Mouse (Mus musculus) small intestine, adult 2 months (tissue): ENCODE measurements around the gene Cmtr1. TPM values are rescaled to one million over a fixed set of nuclear protein-coding genes. Genes with fewer than 3 reads are reported as not detected.

Experiments
- H3K27ac ChIP-seq: fragments of 200-500 bp; 2 replicates; pipeline ENCODE4 v1.5.1; 2012; ENCODE audit warnings: low read depth, low read length, control low read depth, inconsistent platforms; ENCODE audit not compliant: insufficient read depth
- H3K27me3 ChIP-seq: fragments of 200-500 bp; 2 replicates; pipeline ENCODE4 v1.6.1; 2012; ENCODE audit warnings: mild to moderate bottlenecking, moderate library complexity, low read length, inconsistent platforms; ENCODE audit not compliant: control insufficient read depth, insufficient read depth
- H3K36me3 ChIP-seq: fragments of 200-500 bp; 2 replicates; pipeline ENCODE4 v1.6.1; 2012; ENCODE audit warnings: mild to moderate bottlenecking, low read length, control low read depth, inconsistent platforms; ENCODE audit not compliant: control insufficient read depth, insufficient read depth
- H3K4me1 ChIP-seq: fragments of 200-500 bp; 2 replicates; pipeline ENCODE4 v1.6.1; 2012; ENCODE audit warnings: low read length, inconsistent platforms, mixed read lengths; ENCODE audit not compliant: control insufficient read depth, insufficient read depth, insufficient read length
- H3K4me3 ChIP-seq: fragments of 200-500 bp; 2 replicates; pipeline ENCODE4 v1.5.1; 2012; ENCODE audit warnings: low read depth, mild to moderate bottlenecking, control low read depth, inconsistent platforms, low read length, moderate library complexity
- CTCF ChIP-seq: fragments of 200-500 bp; IDR thresholded peaks from 2 replicates; pipeline ENCODE4 v1.5.1; 2012; ENCODE audit warnings: low read depth, mild to moderate bottlenecking, control low read depth, inconsistent platforms, low read length, moderate library complexity, mixed read lengths; ENCODE audit not compliant: insufficient replicate concordance, insufficient read length; ENCODE audit errors: extremely low read depth
- POLR2A ChIP-seq: fragments of 200-500 bp; IDR thresholded peaks from 2 replicates; pipeline ENCODE4 v1.6.1; 2012; ENCODE audit warnings: low read depth, mild to moderate bottlenecking, control low read depth, inconsistent platforms, low read length, moderate library complexity
- WGBS: fragments of 180-500 bp; shearing (Covaris S2); methylation state at CpG from one replicate; pipeline ENCODE4 v1.1.7; 2018; 5-methylcytosine and 5-hydroxymethylcytosine counted together
- polyA plus RNA-seq: library from polyadenylated mRNA; depleted of rRNA; stranded (reverse); fragments of >200 nt; gene quantifications from 2 replicates; pipeline ENCODE4 v1.2.3, GENCODE M21; 2012

The Cmtr1 gene
- polyA plus RNA-seq, 1 experiment: 11.7 TPM

GRCm38 (mm10) chr17:29640971-29641370 lies 19.4 kb upstream of the Cmtr1 start:
- H3K36me3 ChIP-seq: peaks cover 46% of the 10 kb centered on the region
- no peaks in the 10 kb centered on the region for H3K27me3 ChIP-seq
- H3K4me3 ChIP-seq: no peak overlapping the region
- no peak overlapping the region for H3K27ac ChIP-seq
- no peak for TF ChIP-seq POLR2A
- TF ChIP-seq CTCF: no peak
- WGBS: 94% methylated on average over 11 of the region's 11 CpGs
- no peaks in the 10 kb centered on the region for H3K4me1 ChIP-seq

GRCm38 (mm10) chr17:29642219-29642618 lies 18.2 kb upstream of the Cmtr1 start:
- H3K36me3 ChIP-seq: peaks cover 34% of the 10 kb centered on the region
- TF ChIP-seq POLR2A (no peak), CTCF (no peak)
- WGBS: 80% methylated on average over 3 of the region's 3 CpGs

GRCm38 (mm10) chr17:29658249-29658648 lies 2.1 kb upstream of the Cmtr1 start:
- no peaks in the 10 kb centered on the region for H3K27me3 ChIP-seq
- no peak overlapping the region for H3K4me3 ChIP-seq
- no peaks in the 10 kb centered on the region for H3K4me1 ChIP-seq
- H3K36me3 ChIP-seq: 0 out of 2 replicates have a peak, but pooled peaks cover 2% of the 10 kb centered on the region
- WGBS: 82% methylated on average over 2 of the region's 2 CpGs
- TF ChIP-seq POLR2A: no peak
- no peak for TF ChIP-seq CTCF
- H3K27ac ChIP-seq: no peak overlapping the region

More at GRCm38 (mm10) chr17:29642219-29642618, 18.2 kb upstream of the Cmtr1 start:
- no peak overlapping the region for H3K4me3 ChIP-seq
- H3K27ac ChIP-seq: no peak overlapping the region
- no peaks in the 10 kb centered on the region for H3K4me1 ChIP-seq
- H3K27me3 ChIP-seq: no peaks in the 10 kb centered on the region

- H3K4me1 ChIP-seq: no peaks in the 10 kb centered on the region
- no peak for TF ChIP-seq POLR2A
- H3K4me3 ChIP-seq: peak overlapping the region; percentile 95
- peak overlapping the region; percentile 87 for H3K27ac ChIP-seq
- under 1% methylated on average over 41 of the region's 41 CpGs for WGBS
- peaks cover 10% of the 10 kb centered on the region for H3K36me3 ChIP-seq
- no peaks in the 10 kb centered on the region for H3K27me3 ChIP-seq
These were observed 482 bp downstream of the Cmtr1 start for GRCm38 (mm10) chr17:29660762-29661391.

- Histone ChIP-seq H3K27ac (no peak overlapping the region), H3K4me3 (no peak overlapping the region), H3K4me1 (no peaks in the 10 kb centered on the region), H3K27me3 (no peaks in the 10 kb centered on the region), H3K36me3 (peaks cover 14% of the 10 kb centered on the region)
- TF ChIP-seq POLR2A (no peak), CTCF (no peak)
- 86% methylated on average over 6 of the region's 6 CpGs for WGBS
These were observed 1.8 kb downstream of the Cmtr1 start for GRCm38 (mm10) chr17:29662145-29662544.

- TF ChIP-seq CTCF (no peak), POLR2A (no peak)
- no peaks in the 10 kb centered on the region for H3K27me3 ChIP-seq
- H3K4me1 ChIP-seq: no peaks in the 10 kb centered on the region; the same call in 1 of the 2 replicates
- WGBS: 84% methylated on average over 10 of the region's 10 CpGs
- H3K4me3 ChIP-seq: no peak overlapping the region
- H3K27ac ChIP-seq: no peak overlapping the region
- peaks cover 19% of the 10 kb centered on the region for H3K36me3 ChIP-seq
These were observed 7.9 kb downstream of the Cmtr1 start for GRCm38 (mm10) chr17:29668051-29668986.

GRCm38 (mm10) chr17:29669030-29669429 lies 8.6 kb downstream of the Cmtr1 start:
- Histone ChIP-seq H3K27ac (no peak overlapping the region), H3K4me1 (no peaks in the 10 kb centered on the region; the same call in 1 of the 2 replicates), H3K4me3 (no peak overlapping the region), H3K27me3 (no peaks in the 10 kb centered on the region), H3K36me3 (peaks cover 22% of the 10 kb centered on the region)
- whole genome bisulfite sequencing: 90% methylated on average over 4 of the region's 4 CpGs
- TF ChIP-seq POLR2A: no peak
- no peak for TF ChIP-seq CTCF

GRCm38 (mm10) chr17:29669936-29670335 lies 9.5 kb downstream of the Cmtr1 start:
- Histone ChIP-seq H3K27ac (no peak overlapping the region), H3K4me1 (no peaks in the 10 kb centered on the region; the same call in 1 of the 2 replicates), H3K36me3 (peaks cover 24% of the 10 kb centered on the region), H3K27me3 (no peaks in the 10 kb centered on the region), H3K4me3 (no peak overlapping the region)
- TF ChIP-seq CTCF (no peak), POLR2A (no peak)
